Mouse (Mus musculus): ENCODE measurements around the gene Taf1a.

The Taf1a gene

DNA sequence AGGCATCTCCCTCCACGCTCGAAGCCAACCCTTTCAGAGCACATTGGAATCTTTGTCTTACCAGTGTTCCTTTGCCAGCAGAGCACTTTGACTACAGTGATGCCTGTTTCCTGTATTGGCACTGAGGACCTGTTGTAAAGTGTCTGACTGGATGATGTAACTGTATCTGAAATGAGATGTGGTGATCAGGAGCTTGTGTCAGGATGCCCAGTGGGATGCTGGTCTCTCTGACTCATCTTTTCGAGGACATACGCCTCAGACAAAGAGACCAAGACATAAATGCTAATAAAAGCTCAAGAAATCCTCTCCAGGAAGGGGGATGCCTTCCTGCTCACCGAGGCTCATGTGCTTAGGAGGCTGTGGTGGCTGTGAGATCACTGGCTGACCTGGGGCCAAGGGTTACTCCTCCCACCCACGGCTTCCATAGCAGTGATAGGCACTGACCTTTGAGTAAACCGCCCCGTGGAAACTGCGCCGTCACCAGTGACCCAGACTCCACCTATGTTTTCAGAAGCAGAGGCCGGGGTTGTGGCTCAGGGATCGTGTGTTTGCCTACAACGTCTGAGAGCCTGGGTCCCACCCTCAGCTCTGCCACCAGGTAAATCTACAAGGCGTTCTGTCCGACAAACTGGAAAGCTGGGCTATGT is 25.4 kb downstream of the Taf1a start:
- DNase-seq (ENCODE audit: low spot score in 2 of 2): no peak

DNA sequence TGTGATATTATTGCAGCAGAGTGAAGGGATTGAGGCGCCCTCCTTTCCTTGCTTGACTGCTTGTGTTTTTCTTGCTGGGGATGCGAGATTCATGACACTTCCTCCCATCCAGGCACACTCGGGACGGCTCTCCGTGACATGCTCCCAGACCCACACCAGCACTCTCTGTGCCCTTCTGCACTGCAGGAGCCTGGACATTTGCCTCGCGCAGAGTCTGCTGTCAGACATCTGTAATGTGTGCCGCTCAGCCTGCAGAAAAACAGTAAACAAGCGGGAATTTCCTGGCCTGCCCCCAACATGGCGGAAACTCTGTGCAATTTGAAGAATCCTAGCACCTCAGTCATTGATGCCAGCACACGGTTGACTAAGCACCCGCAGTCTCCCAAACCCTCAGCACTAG is 29.1 kb downstream of the Taf1a start, which contains the start of gene Hhipl2:
Gene Hhipl2 (plus strand): TSS at position 343 of the 400 bp plus-strand sequence.
- no peak for DNase-seq (ENCODE audit: low spot score in 2 of 2)

DNA sequence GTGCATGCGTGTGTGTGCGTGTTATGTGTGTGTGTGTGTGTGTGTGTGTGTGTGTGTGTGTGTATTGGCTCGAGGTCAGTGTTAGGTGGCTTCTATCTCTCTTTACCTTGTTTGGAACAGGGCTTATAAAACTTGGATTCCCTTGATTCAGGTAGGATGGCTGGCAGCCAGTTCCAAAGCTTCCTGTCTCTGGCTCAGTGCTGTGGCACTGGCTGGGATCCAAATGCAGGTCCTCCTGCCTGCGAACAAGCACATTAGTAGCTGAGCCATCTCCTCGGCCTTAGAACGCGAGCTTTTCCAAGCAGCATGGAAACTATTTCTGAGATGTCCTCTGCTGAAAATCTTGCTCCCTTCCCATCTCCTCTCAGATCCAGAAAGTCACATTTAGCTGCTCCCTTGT is 31.0 kb downstream of the Taf1a start:
- DNase-seq (ENCODE audit: low spot score in 2 of 2): no peak

DNA sequence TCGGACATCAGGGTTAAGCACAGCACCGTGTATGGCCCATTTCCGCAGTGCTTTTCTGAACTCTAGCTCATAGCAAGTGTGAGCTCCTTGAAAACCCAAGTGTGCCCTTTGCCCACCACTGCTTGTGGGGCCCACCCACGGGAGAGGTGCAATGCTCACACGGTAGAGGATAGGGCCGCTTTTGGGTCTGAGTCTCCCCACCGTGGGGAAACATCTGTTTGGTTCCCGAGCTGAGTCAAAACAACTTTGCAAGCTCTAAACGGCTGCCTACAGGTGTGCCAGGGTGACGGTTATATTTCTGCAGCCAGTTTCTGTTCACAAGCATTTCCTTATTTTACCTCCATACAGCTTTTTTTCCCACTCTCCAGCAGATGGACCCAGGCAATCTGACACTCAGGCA is 31.5 kb downstream of the Taf1a start:
- peak; percentile 65 to 79 for DNase-seq (ENCODE audit: low spot score in 2 of 2)

DNA sequence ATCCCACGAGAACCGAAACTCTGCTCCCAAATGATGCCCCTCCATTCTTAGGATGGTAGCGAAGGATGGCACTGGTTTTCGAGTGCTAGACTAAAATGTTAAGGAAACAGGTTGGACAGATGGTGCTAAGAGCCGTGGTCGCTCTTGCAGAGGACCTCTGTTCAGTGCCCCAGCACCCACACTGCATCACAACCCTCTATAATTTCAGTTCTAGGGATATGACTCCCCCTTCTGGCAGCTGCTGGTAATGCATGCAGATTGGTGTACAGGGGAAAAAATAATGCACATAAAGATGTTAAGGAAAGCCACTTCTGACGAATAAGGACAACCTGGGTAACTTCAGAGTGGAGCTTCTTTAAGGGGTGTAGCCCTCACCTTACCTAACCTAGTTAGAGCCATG is 35.3 kb downstream of the Taf1a start:
- DNase-seq (ENCODE audit: low spot score in 2 of 2): no peak

DNA sequence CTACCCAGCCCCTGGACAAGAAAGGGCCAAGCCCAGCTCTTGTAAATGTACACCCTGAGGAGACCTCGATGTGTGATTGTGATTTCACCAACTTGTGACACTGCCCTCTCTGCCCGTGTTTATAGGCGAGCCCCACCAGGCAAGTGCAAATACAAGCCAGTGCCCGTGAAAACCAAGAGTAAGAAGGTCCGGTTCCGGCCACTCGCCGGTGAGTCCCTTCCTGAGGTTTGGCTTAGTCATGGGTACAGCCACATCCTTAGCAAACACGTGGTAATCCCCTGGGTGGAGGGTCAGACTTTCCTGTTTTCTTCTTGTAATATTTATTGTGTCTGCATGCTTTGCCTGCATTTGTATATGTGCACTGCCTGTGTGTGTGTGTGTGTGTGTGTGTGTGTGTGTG is 46.1 kb downstream of the Taf1a start:
- DNase-seq (ENCODE audit: low spot score in 2 of 2): no peak

DNA sequence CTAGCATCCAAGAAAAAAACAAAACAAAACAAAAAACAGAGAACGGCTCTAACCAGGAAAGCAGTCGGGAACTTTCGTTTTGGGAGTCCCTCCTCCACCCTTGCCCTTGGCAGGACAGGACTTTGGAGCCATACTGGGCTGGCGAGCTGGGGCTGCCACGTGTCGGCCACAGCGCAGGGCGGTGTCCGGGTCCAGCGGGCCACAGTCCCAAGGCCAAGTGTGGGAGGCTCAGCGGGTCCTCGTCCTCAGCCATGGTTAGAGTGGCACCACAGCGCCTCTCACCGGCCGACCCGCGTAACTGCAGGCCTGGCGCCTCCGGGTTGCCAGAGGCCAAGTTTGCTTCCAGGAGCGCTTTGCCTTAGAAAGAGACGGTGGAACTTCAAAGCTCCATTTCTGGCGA is 50.3 kb downstream of the Taf1a start:
- peak; percentile 61 to 83 for DNase-seq (ENCODE audit: low spot score in 2 of 2)

DNA sequence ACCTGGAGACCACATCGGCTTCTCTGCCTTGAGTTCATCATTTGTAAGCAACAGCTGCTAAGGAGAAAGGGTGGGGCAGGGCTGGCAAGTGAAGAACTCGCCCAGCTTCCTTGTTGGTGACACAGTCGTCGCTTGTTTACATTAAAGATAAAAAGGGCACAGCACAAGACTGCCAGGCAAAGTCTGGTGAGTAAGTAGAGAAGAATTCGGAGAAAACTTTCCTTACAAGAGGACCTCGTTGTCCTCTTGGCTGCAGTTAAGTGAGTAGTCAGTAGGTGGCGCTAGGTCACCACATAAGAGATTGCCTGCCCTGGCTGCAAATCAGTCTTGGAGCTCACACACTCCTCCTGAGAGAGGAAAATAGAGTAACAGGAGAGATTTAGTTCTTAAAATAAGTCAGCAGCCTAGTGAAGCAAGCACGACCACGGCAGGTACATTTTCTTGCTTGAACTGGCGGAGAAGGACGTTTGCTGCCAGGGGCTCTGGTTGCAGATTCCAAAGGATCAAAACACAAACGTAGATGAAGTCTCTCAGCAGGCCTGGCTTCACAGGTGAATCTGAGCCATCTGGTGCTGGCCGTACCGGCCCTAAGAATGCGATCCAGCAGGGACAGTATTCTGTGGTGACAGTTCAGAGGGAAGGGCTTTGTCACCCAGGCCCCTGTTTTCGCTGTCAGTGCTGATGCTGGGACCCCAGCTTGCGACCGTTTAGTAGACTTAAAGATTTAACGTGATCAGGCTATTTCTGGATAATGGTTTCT is 53.4 kb downstream of the Taf1a start:
- peak; percentile 67 to 77 for DNase-seq (ENCODE audit: low spot score in 2 of 2)

DNA sequence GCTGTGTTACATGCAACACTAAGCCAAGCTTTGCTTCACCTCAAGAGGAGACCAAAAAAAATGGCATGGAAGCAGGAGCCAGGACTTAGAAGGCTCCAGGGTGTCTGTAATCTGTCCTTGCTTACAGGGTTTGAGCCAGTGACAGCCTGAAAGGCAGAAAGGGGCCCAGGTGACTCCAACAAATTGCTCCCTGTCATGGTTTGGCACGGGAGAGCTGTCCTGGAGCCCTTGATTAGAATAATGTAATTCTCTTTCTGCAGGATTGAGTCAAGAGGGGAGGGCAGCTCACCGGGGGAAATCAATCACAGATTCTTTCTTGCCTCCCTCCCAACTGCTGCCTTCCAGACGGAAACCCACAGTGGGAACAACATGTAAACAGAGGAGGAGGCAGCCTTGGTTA is 64.3 kb downstream of the Taf1a start:
- no peak for DNase-seq (ENCODE audit: low spot score in 2 of 2)

Measured in thymus, postnatal 10 days (tissue).